Mouse (Mus musculus): ENCODE results near the gene Prkcq. TPM values are rescaled to one million over a fixed set of nuclear protein-coding genes. Genes with fewer than 3 reads are reported as not detected.

The Prkcq gene
- polyA plus RNA-seq, 1 experiment from 2014 or later = 2.6 TPM

- no peaks in the 10 kb centered on the region for H3K9me3 ChIP-seq
- 66% methylated on average over 3 of the region's 3 CpGs for WGBS
- no peaks in the 10 kb centered on the region for H3K27me3 ChIP-seq (replicated peaks)
- H3K9ac ChIP-seq = no peak overlapping the region
- no peak overlapping the region for H3K4me3 ChIP-seq (replicated peaks)
- ATAC-seq (ENCODE audit: insufficient read depth, low FRiP score, low read depth) = no peak
- H3K4me2 ChIP-seq = no peak overlapping the region
- no peaks in the 10 kb centered on the region for H3K36me3 ChIP-seq
- no peak overlapping the region for H3K27ac ChIP-seq
- no peaks in the 10 kb centered on the region for H3K4me1 ChIP-seq
These were observed 59.2 kb downstream of the Prkcq start for GRCm38 (mm10) chr2:11231118-11231517.

GRCm38 (mm10) chr2:11231988-11232387 is 60.1 kb downstream of the Prkcq start:
- no peak for ATAC-seq (ENCODE audit: insufficient read depth, low FRiP score, low read depth)
- WGBS = 92% methylated on average over 5 of the region's 5 CpGs
- Histone ChIP-seq H3K4me3 (replicated peaks) (no peak overlapping the region), H3K27ac (no peak overlapping the region), H3K4me1 (no peaks in the 10 kb centered on the region), H3K36me3 (no peaks in the 10 kb centered on the region), H3K4me2 (no peak overlapping the region), H3K9ac (no peak overlapping the region), H3K27me3 (replicated peaks) (no peaks in the 10 kb centered on the region), H3K9me3 (no peaks in the 10 kb centered on the region)

GRCm38 (mm10) chr2:11238254-11238653 is 66.3 kb downstream of the Prkcq start:
- Histone ChIP-seq H3K9me3 (no peaks in the 10 kb centered on the region), H3K4me2 (no peak overlapping the region), H3K27me3 (replicated peaks) (no peaks in the 10 kb centered on the region), H3K4me3 (replicated peaks) (no peak overlapping the region), H3K9ac (no peak overlapping the region), H3K4me1 (no peaks in the 10 kb centered on the region), H3K27ac (no peak overlapping the region), H3K36me3 (no peaks in the 10 kb centered on the region)
- no peak for ATAC-seq (ENCODE audit: insufficient read depth, low FRiP score, low read depth)
- 91% methylated on average over 4 of the region's 4 CpGs for WGBS

GRCm38 (mm10) chr2:11239523-11239922 is 67.6 kb downstream of the Prkcq start:
- Histone ChIP-seq H3K27ac (no peak overlapping the region), H3K4me3 (replicated peaks) (no peak overlapping the region), H3K4me2 (no peak overlapping the region), H3K4me1 (no peaks in the 10 kb centered on the region), H3K9me3 (no peaks in the 10 kb centered on the region), H3K9ac (no peak overlapping the region), H3K36me3 (no peaks in the 10 kb centered on the region), H3K27me3 (replicated peaks) (no peaks in the 10 kb centered on the region)
- ATAC-seq (ENCODE audit: insufficient read depth, low FRiP score, low read depth) = no peak

GRCm38 (mm10) chr2:11245926-11246325 is 74.0 kb downstream of the Prkcq start:
- no peaks in the 10 kb centered on the region for H3K9me3 ChIP-seq
- ATAC-seq (ENCODE audit: insufficient read depth, low FRiP score, low read depth) = no peak

GRCm38 (mm10) chr2:11253945-11254344 is 82.0 kb downstream of the Prkcq start:
- H3K9me3 ChIP-seq = no peaks in the 10 kb centered on the region
- H3K4me2 ChIP-seq = no peak overlapping the region
- H3K4me3 ChIP-seq (replicated peaks) = no peak overlapping the region
- 58% methylated on average over 8 of the region's 8 CpGs for WGBS
- no peak for ATAC-seq (ENCODE audit: insufficient read depth, low FRiP score, low read depth)
- H3K36me3 ChIP-seq = no peaks in the 10 kb centered on the region
- H3K4me1 ChIP-seq = no peaks in the 10 kb centered on the region
- H3K9ac ChIP-seq = no peak overlapping the region
- H3K27ac ChIP-seq = no peak overlapping the region
- H3K27me3 ChIP-seq (replicated peaks) = no peaks in the 10 kb centered on the region

More at GRCm38 (mm10) chr2:11245926-11246325, 74.0 kb downstream of the Prkcq start:
- no peaks in the 10 kb centered on the region for H3K36me3 ChIP-seq
- H3K27ac ChIP-seq = no peak overlapping the region
- H3K4me1 ChIP-seq = no peaks in the 10 kb centered on the region
- H3K27me3 ChIP-seq (replicated peaks) = no peaks in the 10 kb centered on the region
- WGBS = 78% methylated on average over 7 of the region's 7 CpGs
- H3K9ac ChIP-seq = no peak overlapping the region
- no peak overlapping the region for H3K4me3 ChIP-seq (replicated peaks)
- no peak overlapping the region for H3K4me2 ChIP-seq

GRCm38 (mm10) chr2:11254446-11254845 is 82.5 kb downstream of the Prkcq start:
- WGBS = 84% methylated on average over 4 of the region's 4 CpGs
- no peak overlapping the region for H3K4me2 ChIP-seq
- H3K36me3 ChIP-seq = no peaks in the 10 kb centered on the region
- no peak overlapping the region for H3K4me3 ChIP-seq (replicated peaks)
- no peak for ATAC-seq (ENCODE audit: insufficient read depth, low FRiP score, low read depth)
- H3K4me1 ChIP-seq = no peaks in the 10 kb centered on the region
- no peak overlapping the region for H3K9ac ChIP-seq
- H3K27me3 ChIP-seq (replicated peaks) = no peaks in the 10 kb centered on the region
- H3K9me3 ChIP-seq = no peaks in the 10 kb centered on the region
- H3K27ac ChIP-seq = no peak overlapping the region

GRCm38 (mm10) chr2:11257260-11257850 is 85.4 kb downstream of the Prkcq start:
- Histone ChIP-seq H3K4me3 (replicated peaks) (no peak overlapping the region), H3K9me3 (no peaks in the 10 kb centered on the region), H3K27ac (no peak overlapping the region), H3K27me3 (replicated peaks) (no peaks in the 10 kb centered on the region), H3K9ac (no peak overlapping the region), H3K4me2 (no peak overlapping the region), H3K4me1 (no peaks in the 10 kb centered on the region), H3K36me3 (no peaks in the 10 kb centered on the region)
- WGBS = 77% methylated on average over 6 of the region's 6 CpGs
- no peak for ATAC-seq (ENCODE audit: insufficient read depth, low FRiP score, low read depth)

GRCm38 (mm10) chr2:11258181-11258580 is 86.3 kb downstream of the Prkcq start:
- no peak overlapping the region for H3K4me3 ChIP-seq (replicated peaks)
- no peak for ATAC-seq (ENCODE audit: insufficient read depth, low FRiP score, low read depth)
- no peaks in the 10 kb centered on the region for H3K4me1 ChIP-seq
- no peaks in the 10 kb centered on the region for H3K9me3 ChIP-seq
- no peak overlapping the region for H3K4me2 ChIP-seq
- H3K27me3 ChIP-seq (replicated peaks) = no peaks in the 10 kb centered on the region
- 77% methylated on average over 1 of the region's 1 CpGs for WGBS
- H3K36me3 ChIP-seq = no peaks in the 10 kb centered on the region
- no peak overlapping the region for H3K27ac ChIP-seq
- no peak overlapping the region for H3K9ac ChIP-seq

GRCm38 (mm10) chr2:11259361-11259760 is 87.5 kb downstream of the Prkcq start:
- no peak for ATAC-seq (ENCODE audit: insufficient read depth, low FRiP score, low read depth)
- no peak overlapping the region for H3K9ac ChIP-seq
- no peaks in the 10 kb centered on the region for H3K36me3 ChIP-seq
- no peaks in the 10 kb centered on the region for H3K9me3 ChIP-seq
- H3K4me3 ChIP-seq (replicated peaks) = no peak overlapping the region
- WGBS = 84% methylated on average over 5 of the region's 5 CpGs
- H3K4me2 ChIP-seq = no peak overlapping the region
- no peaks in the 10 kb centered on the region for H3K27me3 ChIP-seq (replicated peaks)
- no peak overlapping the region for H3K27ac ChIP-seq
- no peaks in the 10 kb centered on the region for H3K4me1 ChIP-seq

- WGBS = 86% methylated on average over 5 of the region's 5 CpGs
- Histone ChIP-seq H3K4me3 (replicated peaks) (no peak overlapping the region), H3K4me2 (no peak overlapping the region), H3K9me3 (no peaks in the 10 kb centered on the region), H3K36me3 (no peaks in the 10 kb centered on the region), H3K9ac (no peak overlapping the region), H3K27me3 (replicated peaks) (no peaks in the 10 kb centered on the region), H3K4me1 (no peaks in the 10 kb centered on the region), H3K27ac (no peak overlapping the region)
- ATAC-seq (ENCODE audit: insufficient read depth, low FRiP score, low read depth) = no peak
These were observed 92.9 kb downstream of the Prkcq start for GRCm38 (mm10) chr2:11264836-11265235.

GRCm38 (mm10) chr2:11265455-11265854 is 93.5 kb downstream of the Prkcq start:
- Histone ChIP-seq H3K27ac (no peak overlapping the region), H3K4me1 (no peaks in the 10 kb centered on the region), H3K4me3 (replicated peaks) (no peak overlapping the region), H3K9ac (no peak overlapping the region), H3K9me3 (no peaks in the 10 kb centered on the region), H3K36me3 (no peaks in the 10 kb centered on the region), H3K27me3 (replicated peaks) (no peaks in the 10 kb centered on the region), H3K4me2 (no peak overlapping the region)
- WGBS = 71% methylated on average over 9 of the region's 9 CpGs
- ATAC-seq (ENCODE audit: insufficient read depth, low FRiP score, low read depth) = no peak

- Histone ChIP-seq H3K27ac (no peak overlapping the region), H3K27me3 (replicated peaks) (no peaks in the 10 kb centered on the region), H3K9me3 (no peaks in the 10 kb centered on the region), H3K4me3 (replicated peaks) (no peak overlapping the region), H3K9ac (no peak overlapping the region), H3K4me2 (no peak overlapping the region), H3K4me1 (no peaks in the 10 kb centered on the region), H3K36me3 (no peaks in the 10 kb centered on the region)
- WGBS = 61% methylated on average over 5 of the region's 5 CpGs
- no peak for ATAC-seq (ENCODE audit: insufficient read depth, low FRiP score, low read depth)
These were observed 94.4 kb downstream of the Prkcq start for GRCm38 (mm10) chr2:11266294-11266693.

All from stomach, embryonic 15.5 days (tissue).